Mouse (Mus musculus): ENCODE measurements at regions not wholly inside any gene's neighbourhood (a gene's known extent, or its start where the extent isn't known, plus 50 kb on each side); places are given as distances from the start of the nearest gene placed in this dataset.
"Not testable (repeated sequence)": the region's sequence is repeated elsewhere in the genome, so short reads cannot be mapped to it uniquely, and the experiment has no call there.

DNA sequence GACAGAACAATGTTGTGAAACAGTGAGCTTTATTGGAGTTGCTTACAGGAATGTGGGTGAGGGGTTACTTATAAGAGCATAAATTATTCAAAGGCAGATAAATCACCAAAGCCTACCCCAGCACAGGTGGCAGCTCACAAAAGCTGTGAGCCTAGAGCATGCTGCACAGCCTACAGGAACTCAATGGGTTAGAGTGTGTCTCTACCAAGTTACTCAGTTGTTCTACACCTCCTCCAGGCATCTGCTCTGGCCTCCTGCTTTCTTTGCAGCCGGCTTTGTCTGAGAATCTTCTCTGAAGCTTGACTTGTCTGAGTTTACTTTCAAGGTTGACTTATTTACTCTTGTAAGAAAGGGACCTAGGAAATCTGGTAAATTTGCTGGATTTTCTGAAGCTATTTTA is 336.5 kb downstream of the Fscb start:
- peak in 1 of 2 experiments; percentile 1 for DNase-seq (ENCODE audit: low spot score in 2 of 2)

DNA sequence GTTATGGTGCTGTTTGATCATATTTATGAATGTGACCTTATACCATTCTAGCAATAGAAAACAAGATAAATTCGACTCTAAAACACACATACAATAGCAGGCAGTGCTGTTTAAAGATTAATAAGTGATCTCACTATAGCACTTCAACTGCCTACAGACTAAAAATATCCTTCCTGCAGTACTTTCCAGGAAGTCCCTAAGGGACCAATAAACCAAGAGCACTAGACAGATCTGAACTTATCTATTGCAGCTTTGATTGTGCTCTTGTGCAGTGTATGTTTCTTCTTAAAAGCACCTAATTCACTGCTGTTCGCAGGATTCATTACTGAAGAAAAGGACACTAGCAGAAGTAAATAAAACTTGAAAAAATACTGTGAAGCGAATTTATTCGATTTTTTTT is 358.1 kb downstream of the Fscb start:
- DNase-seq (ENCODE audit: low spot score in 2 of 2): no peak

DNA sequence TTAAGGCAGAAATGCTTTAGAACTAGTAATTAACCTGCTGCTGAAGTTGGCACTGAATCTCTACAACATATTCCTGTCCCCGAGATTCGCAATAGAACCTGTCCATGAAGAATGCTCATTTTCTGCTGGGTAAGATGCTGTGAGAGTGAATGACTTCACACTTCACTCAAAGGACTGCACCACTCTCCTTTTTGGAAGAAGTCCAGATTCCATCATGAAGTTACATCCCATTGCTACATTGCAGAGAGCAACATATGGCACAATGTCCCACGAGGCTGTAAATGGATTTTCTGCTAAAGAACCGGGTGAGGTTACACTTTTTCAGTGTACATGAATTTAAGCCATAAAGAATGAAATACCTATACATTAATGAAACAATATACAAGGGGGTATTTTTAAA is 360.0 kb downstream of the Fscb start:
- peak in 1 of 2 experiments; percentile 24 for DNase-seq (ENCODE audit: low spot score in 2 of 2)

DNA sequence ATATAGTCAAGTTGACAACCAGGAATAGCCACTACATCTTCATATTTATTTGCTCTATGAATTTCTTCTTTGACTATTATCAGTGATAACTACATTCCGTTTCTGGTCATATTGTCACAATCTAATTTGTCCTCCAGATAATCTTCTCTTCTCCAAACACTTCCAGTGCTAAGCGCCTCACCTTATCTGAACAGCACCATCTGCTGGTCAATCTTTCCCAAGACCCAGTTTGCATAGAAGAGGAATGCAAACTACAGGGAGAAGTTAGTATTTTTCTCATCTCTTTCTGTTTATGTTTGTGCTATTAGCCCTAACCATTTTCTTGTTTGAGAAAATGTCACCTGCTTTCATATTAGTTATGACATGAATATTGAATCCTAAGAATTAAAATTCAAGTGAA is 370.3 kb downstream of the Fscb start:
- DNase-seq (ENCODE audit: low spot score in 2 of 2): no peak

DNA sequence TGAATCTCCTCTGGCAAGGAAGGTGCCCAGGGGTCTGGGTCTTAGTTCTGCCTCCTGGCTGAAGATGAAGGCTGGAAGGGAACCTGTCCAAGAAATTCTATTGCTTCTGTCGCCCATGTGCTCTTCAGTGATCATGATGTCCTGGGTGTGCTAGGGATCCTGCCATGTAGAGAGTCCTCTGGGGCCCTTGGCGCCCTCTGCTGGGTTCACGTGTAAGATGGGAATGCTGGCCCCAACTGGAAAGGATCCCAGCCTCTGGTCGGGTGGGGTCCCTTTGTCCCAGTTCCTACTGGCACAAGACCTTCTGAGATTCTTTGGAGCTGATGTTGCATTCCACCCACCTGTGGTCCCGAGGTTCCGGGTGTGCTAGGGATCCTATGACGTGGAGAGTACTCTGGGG is 397.7 kb downstream of the Fscb start:
- no peak for DNase-seq (ENCODE audit: low spot score in 2 of 2)

DNA sequence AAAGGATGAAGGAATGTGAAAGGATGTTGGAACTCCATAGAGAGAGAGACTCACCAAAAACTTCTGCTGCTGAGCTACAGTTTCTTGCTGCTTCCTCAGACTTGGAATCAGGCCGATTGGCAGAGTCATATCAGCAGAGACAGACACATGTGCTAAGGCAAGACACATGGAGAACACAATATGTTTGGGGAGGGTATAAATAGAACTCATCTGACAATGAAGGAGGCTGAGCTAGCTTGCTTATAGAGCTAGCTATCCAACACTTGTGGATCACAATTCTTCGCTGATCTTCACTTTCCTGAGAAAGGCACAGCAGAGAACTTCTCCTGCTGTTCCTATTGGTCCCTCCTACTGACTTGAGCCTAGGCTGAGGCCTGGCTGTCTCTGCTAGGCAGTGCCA is 429.0 kb downstream of the Fscb start:
- DNase-seq (ENCODE audit: low spot score in 2 of 2): peak in 1 of 2 experiments; percentile 4

DNA sequence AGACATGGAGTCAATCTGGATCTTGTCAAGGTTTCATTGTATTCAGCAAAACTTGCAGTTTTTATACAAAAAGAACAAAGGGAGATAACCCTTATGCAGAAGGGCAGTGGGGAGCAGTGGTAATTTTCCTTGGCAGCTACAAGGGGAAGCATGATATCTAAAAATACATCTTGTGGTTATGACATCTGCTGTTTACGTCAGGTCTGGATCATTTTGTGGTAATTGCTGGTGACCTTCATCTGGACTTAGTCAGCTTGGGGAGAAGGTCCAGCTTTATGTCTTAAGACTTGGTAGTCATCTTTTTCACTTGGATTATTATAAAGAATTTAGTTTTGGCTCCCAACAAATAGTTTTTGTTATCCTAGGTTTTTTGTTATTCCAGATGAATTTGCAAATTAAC is 465.9 kb downstream of the Fscb start:
- DNase-seq (ENCODE audit: low spot score in 2 of 2): not testable (repeated sequence)

Measured in right cerebral cortex, postnatal 36 days (tissue).